Mouse (Mus musculus): ENCODE measurements around the gene Lsm11. TPM values are rescaled to one million over a fixed set of nuclear protein-coding genes. Genes with fewer than 3 reads are reported as not detected.

Gene Lsm11
- polyA plus RNA-seq, 1 experiment from 2014 or later = 13.1 TPM

DNA sequence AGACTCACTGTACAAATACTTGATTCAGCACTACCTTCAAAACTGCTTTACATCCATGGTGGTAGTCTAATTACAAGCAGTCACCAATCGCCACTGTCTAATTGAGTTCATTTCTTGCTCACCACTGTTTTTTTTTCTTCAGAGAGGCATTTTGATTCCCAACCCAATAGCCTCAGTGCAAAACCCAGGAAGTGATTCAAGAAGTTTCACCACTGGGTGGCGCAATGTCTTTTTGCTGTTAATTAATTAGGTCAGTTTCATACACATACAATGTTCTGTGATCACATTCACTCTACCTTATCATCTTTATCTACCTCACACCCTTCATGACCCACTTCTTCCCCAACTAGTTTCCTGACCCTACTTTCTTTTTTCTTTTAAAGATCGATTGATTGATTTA is 14.9 kb upstream of the Lsm11 start:
- 69% methylated on average over 3 of the region's 3 CpGs for WGBS
- Histone ChIP-seq H3K9ac (no peak overlapping the region), H3K27ac (ENCODE audit: poor library complexity, severe bottlenecking) (no peak overlapping the region), H3K4me3 (no peak overlapping the region), H3K9me3 (replicated peaks) (no peaks in the 10 kb centered on the region), H3K36me3 (no peaks in the 10 kb centered on the region), H3K4me2 (no peak overlapping the region), H3K27me3 (replicated peaks) (no peaks in the 10 kb centered on the region), H3K4me1 (replicated peaks) (no peaks in the 10 kb centered on the region; the same call in 1 of the 2 replicates)
- ATAC-seq (ENCODE audit: insufficient number of reproducible peaks, low FRiP score) = no peak

- Histone ChIP-seq H3K4me2 (peak within 1 kb of the TSS; percentile 85), H3K27me3 (replicated peaks) (no peaks in the 10 kb centered on the region), H3K4me3 (peak within 1 kb of the TSS; percentile 70), H3K9ac (peak within 1 kb of the TSS; percentile 55), H3K9me3 (replicated peaks) (no peaks in the 10 kb centered on the region), H3K4me1 (replicated peaks) (no peaks in the 10 kb centered on the region; the same call in 1 of the 2 replicates), H3K27ac (ENCODE audit: poor library complexity, severe bottlenecking) (no peak within 1 kb of the TSS), H3K36me3 (peaks cover 28% of the 10 kb centered on the region)
- under 1% methylated on average over 32 of the region's 32 CpGs for WGBS
- peak; percentile 98 for ATAC-seq (ENCODE audit: insufficient number of reproducible peaks, low FRiP score)
These were observed 10.4 kb upstream of the Lsm11 start, which contains the start of gene Thg1l for GRCm38 (mm10) chr11:45955127-45955627. Gene Thg1l (minus strand): TSS chr11:45955494.

- peaks cover 15% of the 10 kb centered on the region for H3K4me1 ChIP-seq (replicated peaks)
- WGBS = 78% methylated on average over 2 of the region's 2 CpGs
These were observed 2.8 kb upstream of the Lsm11 start for GRCm38 (mm10) chr11:45947491-45947890.

GRCm38 (mm10) chr11:45946796-45947195 is 2.1 kb upstream of the Lsm11 start:
- peaks cover 19% of the 10 kb centered on the region for H3K4me1 ChIP-seq (replicated peaks)
- H3K4me3 ChIP-seq = no peak overlapping the region
- no peak for ATAC-seq (ENCODE audit: insufficient number of reproducible peaks, low FRiP score)
- no peak overlapping the region for H3K9ac ChIP-seq
- no peak overlapping the region for H3K4me2 ChIP-seq
- no peak overlapping the region for H3K27ac ChIP-seq (ENCODE audit: poor library complexity, severe bottlenecking)
- WGBS = 82% methylated on average over 4 of the region's 4 CpGs
- peaks cover 36% of the 10 kb centered on the region for H3K36me3 ChIP-seq
- H3K27me3 ChIP-seq (replicated peaks) = no peaks in the 10 kb centered on the region
- H3K9me3 ChIP-seq (replicated peaks) = no peaks in the 10 kb centered on the region

More at GRCm38 (mm10) chr11:45947491-45947890, 2.8 kb upstream of the Lsm11 start:
- no peaks in the 10 kb centered on the region for H3K27me3 ChIP-seq (replicated peaks)
- no peaks in the 10 kb centered on the region for H3K9me3 ChIP-seq (replicated peaks)
- ATAC-seq (ENCODE audit: insufficient number of reproducible peaks, low FRiP score) = no peak
- no peak overlapping the region for H3K4me2 ChIP-seq
- peaks cover 43% of the 10 kb centered on the region for H3K36me3 ChIP-seq
- no peak overlapping the region for H3K27ac ChIP-seq (ENCODE audit: poor library complexity, severe bottlenecking)
- no peak overlapping the region for H3K9ac ChIP-seq
- no peak overlapping the region for H3K4me3 ChIP-seq

DNA sequence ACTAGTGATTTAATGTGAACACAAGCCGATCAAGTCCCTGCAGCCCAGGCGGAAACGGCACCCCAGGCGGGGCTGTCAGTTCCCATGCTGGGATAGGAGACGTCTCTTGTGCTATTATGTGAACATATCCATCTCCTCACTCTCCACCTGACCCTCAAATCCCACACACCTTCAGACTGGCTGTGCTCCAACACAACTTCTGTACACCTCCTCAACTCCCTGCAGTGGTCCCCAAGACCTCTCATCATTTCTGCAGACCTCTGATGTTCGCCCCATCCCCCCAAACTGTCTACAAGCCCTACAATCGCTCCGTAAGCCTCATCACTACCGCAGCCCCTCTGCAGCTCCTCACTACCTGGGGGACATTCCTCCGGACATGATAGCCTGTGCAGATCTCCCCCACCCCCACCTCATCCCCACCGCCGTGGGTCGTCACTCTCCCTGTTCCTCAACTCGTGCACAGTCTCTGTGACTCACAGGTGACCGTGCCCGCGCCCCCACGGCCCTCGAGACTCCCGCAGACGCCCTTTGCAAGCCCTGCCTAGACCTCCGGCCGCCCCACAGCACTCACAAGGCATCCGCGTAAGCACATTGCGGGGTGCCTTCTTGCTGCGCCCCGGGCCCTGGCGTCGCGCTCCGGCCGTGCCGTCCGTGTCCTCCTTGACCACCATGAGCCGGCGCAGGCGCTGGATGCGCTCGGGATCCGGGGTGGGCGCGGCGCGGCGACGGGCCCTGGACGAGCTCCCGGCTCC is 668 bp downstream of the Lsm11 start:
- Histone ChIP-seq H3K4me2 (peak overlapping the region; percentile 93), H3K9me3 (replicated peaks) (no peaks in the 10 kb centered on the region), H3K9ac (peak overlapping the region; percentile 96), H3K4me3 (peak overlapping the region; percentile 97), H3K4me1 (replicated peaks) (peaks cover 39% of the 10 kb centered on the region), H3K36me3 (peaks cover 11% of the 10 kb centered on the region), H3K27ac (ENCODE audit: poor library complexity, severe bottlenecking) (peak overlapping the region; percentile 72), H3K27me3 (replicated peaks) (no peaks in the 10 kb centered on the region)
- peak; percentile 66 for ATAC-seq (ENCODE audit: insufficient number of reproducible peaks, low FRiP score)
- WGBS = under 1% methylated on average over 49 of the region's 49 CpGs

DNA sequence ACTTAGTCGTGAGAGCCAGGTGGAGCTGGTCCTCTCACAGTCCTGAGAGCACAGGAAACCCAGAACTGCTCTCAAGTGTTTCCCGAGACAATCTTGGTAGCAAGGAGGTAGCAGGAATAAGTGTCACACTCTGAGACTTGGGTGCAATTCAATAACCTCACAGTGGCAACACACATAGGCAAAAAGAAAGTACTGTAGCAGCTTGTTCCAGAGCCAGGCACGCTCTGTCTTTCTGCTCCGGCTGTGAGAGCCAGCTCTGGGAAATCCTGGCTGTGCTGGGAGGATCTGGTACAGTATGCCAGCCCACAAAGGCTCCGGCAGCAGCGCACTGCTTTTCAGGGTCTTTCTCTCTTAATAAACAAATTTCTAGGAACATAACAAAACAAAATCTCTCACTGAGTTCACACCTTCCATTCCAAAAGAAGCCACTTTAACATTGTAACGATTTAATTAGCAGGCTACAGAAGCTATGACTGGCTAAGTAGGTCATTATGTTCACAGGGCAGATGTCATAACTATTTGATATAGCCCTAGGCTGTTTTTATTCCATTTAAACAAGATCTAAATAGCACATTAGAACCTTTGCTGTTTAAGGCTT is 1.5 kb downstream of the Lsm11 start:
- Histone ChIP-seq H3K9me3 (replicated peaks) (no peaks in the 10 kb centered on the region), H3K4me1 (replicated peaks) (peaks cover 39% of the 10 kb centered on the region), H3K4me3 (peak overlapping the region; percentile 97), H3K9ac (peak overlapping the region; percentile 96), H3K36me3 (peaks cover 4% of the 10 kb centered on the region), H3K27ac (ENCODE audit: poor library complexity, severe bottlenecking) (0 out of 2 replicates have a peak overlapping the region, but pooled peaks have one; percentile 35), H3K27me3 (replicated peaks) (no peaks in the 10 kb centered on the region), H3K4me2 (peak overlapping the region; percentile 93)
- 56% methylated on average over 7 of the region's 7 CpGs for WGBS
- ATAC-seq (ENCODE audit: insufficient number of reproducible peaks, low FRiP score) = no peak

- peaks cover 2% of the 10 kb centered on the region for H3K36me3 ChIP-seq
- 88% methylated on average over 7 of the region's 7 CpGs for WGBS
- no peak for ATAC-seq (ENCODE audit: insufficient number of reproducible peaks, low FRiP score)
- no peaks in the 10 kb centered on the region for H3K27me3 ChIP-seq (replicated peaks)
- no peaks in the 10 kb centered on the region for H3K9me3 ChIP-seq (replicated peaks)
- no peak overlapping the region for H3K4me3 ChIP-seq
- H3K9ac ChIP-seq = no peak overlapping the region
- H3K27ac ChIP-seq (ENCODE audit: poor library complexity, severe bottlenecking) = no peak overlapping the region
- H3K4me2 ChIP-seq = no peak overlapping the region
- peaks cover 39% of the 10 kb centered on the region for H3K4me1 ChIP-seq (replicated peaks)
These were observed 2.5 kb downstream of the Lsm11 start for GRCm38 (mm10) chr11:45942281-45942680.

GRCm38 (mm10) chr11:45938917-45939316 is 5.8 kb downstream of the Lsm11 start:
- no peak overlapping the region for H3K4me3 ChIP-seq
- H3K9ac ChIP-seq = no peak overlapping the region
- WGBS = 73% methylated on average over 8 of the region's 8 CpGs
- no peaks in the 10 kb centered on the region for H3K9me3 ChIP-seq (replicated peaks)
- no peaks in the 10 kb centered on the region for H3K27me3 ChIP-seq (replicated peaks)
- H3K36me3 ChIP-seq = peaks cover 35% of the 10 kb centered on the region
- peaks cover 37% of the 10 kb centered on the region for H3K4me1 ChIP-seq (replicated peaks)
- H3K27ac ChIP-seq (ENCODE audit: poor library complexity, severe bottlenecking) = no peak overlapping the region
- no peak overlapping the region for H3K4me2 ChIP-seq
- ATAC-seq (ENCODE audit: insufficient number of reproducible peaks, low FRiP score) = no peak; the same call in 1 of the 2 replicates

DNA sequence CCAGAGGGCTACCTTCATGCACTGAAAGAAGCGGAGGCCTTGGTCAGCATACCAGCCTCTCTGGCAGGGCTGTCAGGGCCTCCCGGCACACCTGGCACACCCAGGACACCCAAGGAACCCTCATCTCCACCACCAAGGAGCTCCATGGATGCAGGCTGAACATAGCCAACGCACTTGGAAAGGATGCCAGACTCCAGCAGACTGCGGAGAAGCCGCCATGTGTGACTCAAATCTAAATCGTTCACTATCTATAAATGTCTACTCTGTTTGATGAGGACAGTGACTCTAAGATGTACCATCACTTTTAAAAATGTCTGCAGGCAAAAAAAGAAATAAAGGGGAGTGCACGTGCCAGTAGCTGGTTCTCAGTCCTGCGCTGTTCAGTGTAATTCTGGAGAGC is 7.3 kb downstream of the Lsm11 start:
- Histone ChIP-seq H3K27ac (ENCODE audit: poor library complexity, severe bottlenecking) (no peak overlapping the region), H3K4me3 (no peak overlapping the region), H3K9ac (no peak overlapping the region), H3K9me3 (replicated peaks) (no peaks in the 10 kb centered on the region), H3K4me1 (replicated peaks) (peaks cover 24% of the 10 kb centered on the region), H3K36me3 (peaks cover 50% of the 10 kb centered on the region), H3K4me2 (no peak overlapping the region), H3K27me3 (replicated peaks) (no peaks in the 10 kb centered on the region)
- WGBS = 90% methylated on average over 8 of the region's 8 CpGs
- ATAC-seq (ENCODE audit: insufficient number of reproducible peaks, low FRiP score) = no peak

GRCm38 (mm10) chr11:45932771-45933170 is 12.0 kb downstream of the Lsm11 start:
- Histone ChIP-seq H3K9ac (no peak overlapping the region), H3K4me1 (replicated peaks) (0 out of 2 replicates have a peak, but pooled peaks cover 7% of the 10 kb centered on the region), H3K36me3 (peaks cover 73% of the 10 kb centered on the region), H3K27me3 (replicated peaks) (no peaks in the 10 kb centered on the region), H3K4me3 (no peak overlapping the region), H3K9me3 (replicated peaks) (no peaks in the 10 kb centered on the region), H3K4me2 (no peak overlapping the region), H3K27ac (ENCODE audit: poor library complexity, severe bottlenecking) (no peak overlapping the region)
- WGBS = 85% methylated on average over 10 of the region's 10 CpGs
- no peak for ATAC-seq (ENCODE audit: insufficient number of reproducible peaks, low FRiP score)

DNA sequence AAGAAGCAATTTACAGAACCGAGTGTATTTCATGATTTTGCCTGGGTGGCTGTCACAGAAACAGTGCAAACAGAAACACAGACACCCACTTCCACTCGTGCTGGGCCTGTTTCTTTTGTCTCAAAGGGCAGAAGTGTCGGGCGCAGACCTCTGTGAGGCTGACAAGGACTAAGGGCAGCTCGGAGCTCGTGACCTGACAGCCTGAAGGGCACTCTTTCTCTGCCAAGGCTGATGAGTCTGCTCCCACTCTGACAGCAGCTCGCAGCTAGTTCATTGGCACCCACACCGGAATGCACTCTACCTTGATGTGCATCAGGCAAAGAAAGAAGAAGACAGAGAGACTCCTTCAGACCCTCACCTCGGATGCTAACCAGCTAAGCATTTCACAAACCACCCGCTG is 15.2 kb downstream of the Lsm11 start:
- 79% methylated on average over 10 of the region's 10 CpGs for WGBS
- no peaks in the 10 kb centered on the region for H3K9me3 ChIP-seq (replicated peaks)
- H3K27ac ChIP-seq (ENCODE audit: poor library complexity, severe bottlenecking) = no peak overlapping the region
- no peak overlapping the region for H3K4me3 ChIP-seq
- H3K4me2 ChIP-seq = no peak overlapping the region
- no peaks in the 10 kb centered on the region for H3K27me3 ChIP-seq (replicated peaks)
- H3K36me3 ChIP-seq = peaks cover 44% of the 10 kb centered on the region
- ATAC-seq (ENCODE audit: insufficient number of reproducible peaks, low FRiP score) = no peak
- no peak overlapping the region for H3K9ac ChIP-seq
- H3K4me1 ChIP-seq (replicated peaks) = 0 out of 2 replicates have a peak, but pooled peaks cover 7% of the 10 kb centered on the region

All from heart, embryonic 12.5 days (tissue).